Mouse (Mus musculus) liver, adult 2 months (tissue): Measurements from ENCODE around the gene Acbd4. TPM values are rescaled to one million over a fixed set of nuclear protein-coding genes. Genes with fewer than 3 reads are reported as not detected.
A peak's percentile ranks its signal among the peaks of the same experiment; 100 is the strongest.

ENCODE experiments used
- DNase-seq: peaks from one replicate; pipeline ENCODE4 v3.0.0-alpha.2; 2011; ENCODE audit warnings: low read depth, low spot score; ENCODE audit errors: extremely low read depth
- H3K27ac ChIP-seq: fragments of 200-500 bp; replicated peaks from 2 replicates; pipeline ENCODE4 v1.5.1; 2012; ENCODE audit warnings: low read depth, mild to moderate bottlenecking, control low read depth, inconsistent platforms, low read length; ENCODE audit not compliant: insufficient read depth
- H3K27me3 ChIP-seq: fragments of 200-500 bp; 2 replicates; pipeline ENCODE4 v1.6.1; 2012; ENCODE audit warnings: mild to moderate bottlenecking, moderate library complexity, low read length, inconsistent platforms; ENCODE audit not compliant: control insufficient read depth, insufficient read depth
- H3K36me3 ChIP-seq: fragments of 200-500 bp; 2 replicates; pipeline ENCODE4 v1.6.1; 2012; ENCODE audit warnings: low read length, inconsistent platforms; ENCODE audit not compliant: control insufficient read depth, insufficient read depth
- H3K4me1 ChIP-seq: fragments of 200-500 bp; 2 replicates; pipeline ENCODE4 v1.6.1; 2011; ENCODE audit warnings: low read length; ENCODE audit not compliant: control insufficient read depth, insufficient read depth
- H3K4me3 ChIP-seq: fragments of 200-500 bp; 2 replicates; pipeline ENCODE4 v1.5.1; 2011; ENCODE audit warnings: low read depth, mild to moderate bottlenecking, control low read depth, low read length, moderate library complexity; ENCODE audit not compliant: insufficient read depth
- H3K79me2 ChIP-seq: fragments of 200-500 bp; 2 replicates; pipeline ENCODE4 v1.6.1; 2012; ENCODE audit warnings: inconsistent platforms, mild to moderate bottlenecking, low read length, moderate library complexity; ENCODE audit not compliant: control insufficient read depth, insufficient read depth
- H3K9ac ChIP-seq: fragments of 200-500 bp; 2 replicates; pipeline ENCODE4 v1.6.1; 2012; ENCODE audit warnings: low read depth, mild to moderate bottlenecking, control low read depth, inconsistent platforms, low read length
- CTCF ChIP-seq: fragments of 200-500 bp; IDR thresholded peaks from 2 replicates; pipeline ENCODE4 v1.5.1; 2011; ENCODE audit warnings: low read depth, low read length, control low read depth
- POLR2A ChIP-seq: fragments of 200-500 bp; IDR thresholded peaks from 2 replicates; pipeline ENCODE4 v1.6.1; 2011; ENCODE audit warnings: low read length, control low read depth; ENCODE audit not compliant: insufficient read depth; ENCODE audit errors: extremely low read depth
- WGBS: fragments of 180-500 bp; shearing (Covaris S2); methylation state at CpG from one replicate; pipeline ENCODE4 v1.1.7; 2018; 5-methylcytosine and 5-hydroxymethylcytosine counted together
- polyA plus RNA-seq: library from polyadenylated mRNA; depleted of rRNA; stranded (reverse); fragments of >200 nt; gene quantifications from 2 replicates; pipeline ENCODE4 v1.2.3, GENCODE M21; 2012
- total RNA-seq: library from RNA; depleted of rRNA; stranded (reverse); fragments of >200 nt; gene quantifications from 2 replicates; pipeline ENCODE4 v1.2.3, GENCODE M21; 2014

Gene Acbd4
- total and polyA plus RNA-seq, 2 experiments: 64.4 to 66.6 TPM

- Histone ChIP-seq H3K27ac (no peak overlapping the region), H3K4me3 (no peak overlapping the region), H3K27me3 (no peaks in the 10 kb centered on the region), H3K4me1 (peaks cover 5% of the 10 kb centered on the region), H3K9ac (no peak overlapping the region), H3K36me3 (no peaks in the 10 kb centered on the region), H3K79me2 (no peaks in the 10 kb centered on the region; the same call in 1 of the 2 replicates)
- 41% methylated on average over 5 of the region's 5 CpGs for WGBS
- TF ChIP-seq CTCF (peak; percentile 37; the same call in 1 of the 2 replicates), POLR2A (no peak)
- no peak for DNase-seq
Measured at GRCm38 (mm10) chr11:103119609-103120008, 18.1 kb downstream of the Acbd4 start.

- no peaks in the 10 kb centered on the region; the same call in 1 of the 2 replicates for H3K79me2 ChIP-seq
- DNase-seq: no peak
Measured at GRCm38 (mm10) chr11:103120315-103120714, 18.8 kb downstream of the Acbd4 start.

GRCm38 (mm10) chr11:103131701-103132575 is 30.5 kb downstream of the Acbd4 start, which contains the start of gene Hexim2:
Gene Hexim2 (plus strand): TSS chr11:103132429.
- peaks cover 17% of the 10 kb centered on the region; the same call in 1 of the 2 replicates for H3K79me2 ChIP-seq
- no peak for TF ChIP-seq CTCF
- no peak for TF ChIP-seq POLR2A
- H3K4me3 ChIP-seq: peak within 1 kb of the TSS; percentile 93
- peak within 1 kb of the TSS; percentile 96 for H3K27ac ChIP-seq
- no peaks in the 10 kb centered on the region for H3K27me3 ChIP-seq
- DNase-seq: no peak
- WGBS: under 1% methylated on average over 39 of the region's 39 CpGs
- H3K9ac ChIP-seq: peak within 1 kb of the TSS; percentile 99
- H3K36me3 ChIP-seq: no peaks in the 10 kb centered on the region
- H3K4me1 ChIP-seq: peaks cover 14% of the 10 kb centered on the region

More at GRCm38 (mm10) chr11:103120315-103120714, 18.8 kb downstream of the Acbd4 start:
- peaks cover 2% of the 10 kb centered on the region; the same call in 1 of the 2 replicates for H3K4me1 ChIP-seq
- TF ChIP-seq POLR2A (no peak), CTCF (no peak)
- no peaks in the 10 kb centered on the region for H3K27me3 ChIP-seq
- H3K4me3 ChIP-seq: no peak overlapping the region
- no peak overlapping the region for H3K27ac ChIP-seq
- H3K36me3 ChIP-seq: no peaks in the 10 kb centered on the region
- no peak overlapping the region for H3K9ac ChIP-seq
- WGBS: 64% methylated on average over 5 of the region's 5 CpGs

GRCm38 (mm10) chr11:103132576-103133455 is 31.3 kb downstream of the Acbd4 start:
- H3K4me1 ChIP-seq: peaks cover 14% of the 10 kb centered on the region
- WGBS: under 1% methylated on average over 54 of the region's 58 CpGs
- peak overlapping the region; percentile 99 for H3K9ac ChIP-seq
- DNase-seq: peak; percentile 99
- no peaks in the 10 kb centered on the region for H3K36me3 ChIP-seq
- peak overlapping the region; percentile 93 for H3K4me3 ChIP-seq
- H3K27me3 ChIP-seq: no peaks in the 10 kb centered on the region
- peaks cover 17% of the 10 kb centered on the region; the same call in 1 of the 2 replicates for H3K79me2 ChIP-seq
- peak overlapping the region; percentile 96 for H3K27ac ChIP-seq
- TF ChIP-seq CTCF (no peak), POLR2A (peak; percentile 87; the same call in 1 of the 2 replicates)

- no peak for TF ChIP-seq CTCF
- DNase-seq: no peak
- H3K27me3 ChIP-seq: no peaks in the 10 kb centered on the region
- peak overlapping the region; percentile 59 for H3K9ac ChIP-seq
- 70% methylated on average over 6 of the region's 6 CpGs for WGBS
- H3K4me1 ChIP-seq: peaks cover 14% of the 10 kb centered on the region
- peaks cover 17% of the 10 kb centered on the region; the same call in 1 of the 2 replicates for H3K79me2 ChIP-seq
- H3K36me3 ChIP-seq: no peaks in the 10 kb centered on the region
- H3K4me3 ChIP-seq: peak overlapping the region; percentile 30
- H3K27ac ChIP-seq: peak overlapping the region; percentile 59
Measured at GRCm38 (mm10) chr11:103133456-103134185, 32.1 kb downstream of the Acbd4 start.
